Mouse (Mus musculus) megakaryocyte, adult 5-6 weeks (primary cell): ENCODE data around the gene Prkg1. TPM values are rescaled to one million over a fixed set of nuclear protein-coding genes. Genes with fewer than 3 reads are reported as not detected.
"Not testable (repeated sequence)": the region's sequence is repeated elsewhere in the genome, so short reads cannot be mapped to it uniquely, and the experiment has no call there.

Experiments used
- ATAC-seq: 2 replicates; pipeline ENCODE4 v1.8.0; 2016; ENCODE audit warnings: mild to moderate bottlenecking, inconsistent platforms; ENCODE audit not compliant: poor library complexity, severe bottlenecking
- total RNA-seq, 2 experiments: library from RNA; stranded (forward) in 1 of 2; stranded (reverse) in 1 of 2; fragments of 153-499, 151-499 nt in 1 of 2; fragments of 221-1000, 200-1000 nt in 1 of 2; gene quantifications; 2 replicates each; pipeline versions ENCODE4 v1.2.3 to v1.2.4; 2015 to 2017

Prkg1 gene
- total RNA-seq, 2 experiments from 2014 or later, result 0.11 TPM

GRCm38 (mm10) chr19:31337163-31337862 lies 427.5 kb downstream of the Prkg1 start:
- peak; percentile 67 for ATAC-seq

DNA sequence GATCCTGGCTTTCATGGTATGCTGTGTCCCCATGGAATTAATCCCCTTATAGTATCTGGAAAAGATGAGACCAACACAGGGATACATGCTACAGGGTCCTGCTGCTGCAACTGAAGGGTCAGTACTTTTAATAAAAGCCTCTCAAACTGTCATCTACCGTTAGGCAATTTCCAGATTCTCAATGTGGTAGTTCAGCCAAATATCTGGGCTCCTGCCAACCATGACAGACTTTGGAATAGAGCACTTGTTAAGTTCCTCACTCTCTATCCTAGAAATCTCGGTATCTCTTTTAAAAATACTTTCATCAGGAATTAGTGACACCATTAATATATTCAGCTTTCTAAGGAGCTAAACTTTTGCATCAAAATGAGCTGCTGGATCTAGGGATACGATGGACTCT lies 428.5 kb downstream of the Prkg1 start:
- no peak for ATAC-seq

- no peak for ATAC-seq
Observed at GRCm38 (mm10) chr19:31329893-31330292, 434.9 kb downstream of the Prkg1 start.

DNA sequence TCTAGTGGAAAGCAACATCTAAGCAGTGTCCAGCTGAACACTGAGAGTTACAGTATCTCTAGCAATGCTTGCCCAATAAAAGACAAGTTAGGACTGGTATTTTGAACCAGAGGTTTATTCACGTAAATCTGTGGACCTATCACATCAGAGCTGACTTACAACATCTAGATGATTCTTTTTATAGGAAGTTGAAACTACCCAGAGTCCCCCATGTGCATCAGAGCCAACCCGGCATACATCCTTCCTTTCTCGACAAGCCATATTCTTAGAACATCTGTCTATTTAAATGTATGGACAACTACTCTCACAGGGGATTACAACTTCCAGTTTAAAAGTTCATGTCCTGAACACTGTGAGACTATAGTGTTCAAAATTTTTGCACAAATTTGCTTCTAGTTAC lies 460.1 kb downstream of the Prkg1 start:
- no peak for ATAC-seq

DNA sequence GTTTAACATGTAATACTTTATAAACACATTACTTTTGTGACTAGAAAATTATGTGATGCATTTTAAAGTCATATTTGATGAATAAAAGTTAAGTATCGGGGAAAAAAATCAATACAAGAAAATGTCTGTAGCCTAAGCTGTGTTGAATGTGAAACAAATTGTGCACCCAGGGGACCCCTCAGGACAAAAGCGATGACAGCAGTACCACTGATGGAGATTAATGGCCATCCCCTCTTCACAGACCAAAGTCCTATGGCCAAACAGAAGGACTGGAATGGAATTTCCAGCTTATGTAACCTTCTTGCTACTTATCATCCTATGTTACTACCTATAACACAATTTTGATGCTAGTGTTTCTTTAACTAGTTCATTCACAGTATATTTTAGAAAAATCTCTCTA lies 473.6 kb downstream of the Prkg1 start:
- ATAC-seq, result no peak

DNA sequence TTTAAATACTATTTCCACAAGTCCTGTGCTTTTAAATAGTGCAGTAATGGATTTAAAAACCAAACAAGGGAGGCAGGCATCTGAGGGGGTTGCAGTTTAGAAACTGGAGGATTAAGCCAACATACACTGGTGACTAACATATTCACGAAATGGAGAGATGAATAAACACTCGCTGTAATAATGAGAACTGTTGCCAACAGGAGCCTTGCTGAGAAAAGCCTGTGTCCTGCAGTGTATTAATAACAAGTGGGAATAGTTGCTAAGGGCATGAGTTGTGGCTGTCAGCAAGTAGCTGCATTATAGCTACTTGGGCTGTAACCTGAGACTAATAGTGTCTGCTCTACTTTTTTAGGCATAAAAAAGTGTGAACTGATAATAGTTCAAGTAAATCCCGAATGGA lies 480.3 kb downstream of the Prkg1 start:
- no peak for ATAC-seq

GRCm38 (mm10) chr19:31284126-31284525 lies 480.7 kb downstream of the Prkg1 start:
- no peak for ATAC-seq

DNA sequence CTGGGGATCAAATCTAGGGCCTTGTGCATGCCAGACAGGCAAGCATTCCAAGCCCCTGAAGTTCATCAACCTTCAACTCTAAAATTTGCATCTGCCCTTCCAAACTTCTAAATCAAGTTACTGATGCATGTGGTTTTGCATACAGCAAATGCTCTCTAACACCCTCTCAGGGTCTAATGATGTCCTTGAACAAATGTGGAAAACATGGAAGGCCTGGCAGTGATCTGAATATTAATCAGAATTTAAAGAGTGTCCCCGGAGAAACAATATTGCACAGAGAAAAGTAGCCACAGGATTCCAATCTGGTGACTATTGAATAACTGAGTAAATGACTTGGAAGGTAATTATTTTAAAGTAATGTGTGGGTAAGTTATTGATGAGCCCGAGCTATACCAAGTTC lies 481.2 kb downstream of the Prkg1 start:
- ATAC-seq, result no peak

- ATAC-seq, result no peak
Observed at GRCm38 (mm10) chr19:31279797-31280486, 484.9 kb downstream of the Prkg1 start.

DNA sequence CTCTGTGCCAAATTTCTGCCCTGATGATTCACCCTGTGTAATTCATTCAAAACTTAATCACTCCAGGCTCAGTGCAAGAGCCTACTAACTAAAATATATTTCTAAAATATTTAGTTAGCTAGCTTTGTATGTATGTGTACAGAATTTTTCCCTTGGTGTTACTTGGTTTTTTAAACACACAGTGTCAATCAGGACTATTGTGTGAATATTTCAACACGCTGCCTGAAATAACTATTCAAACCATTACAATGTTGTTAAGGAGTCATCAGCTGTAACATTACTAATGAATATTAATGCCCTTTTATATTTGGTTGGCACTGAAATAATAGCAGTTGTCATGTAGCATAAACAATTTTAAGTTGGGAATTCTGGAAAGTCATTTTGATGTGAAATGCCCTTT lies 502.4 kb downstream of the Prkg1 start:
- ATAC-seq, result no peak

GRCm38 (mm10) chr19:31260494-31260893 lies 504.3 kb downstream of the Prkg1 start:
- ATAC-seq, result no peak

DNA sequence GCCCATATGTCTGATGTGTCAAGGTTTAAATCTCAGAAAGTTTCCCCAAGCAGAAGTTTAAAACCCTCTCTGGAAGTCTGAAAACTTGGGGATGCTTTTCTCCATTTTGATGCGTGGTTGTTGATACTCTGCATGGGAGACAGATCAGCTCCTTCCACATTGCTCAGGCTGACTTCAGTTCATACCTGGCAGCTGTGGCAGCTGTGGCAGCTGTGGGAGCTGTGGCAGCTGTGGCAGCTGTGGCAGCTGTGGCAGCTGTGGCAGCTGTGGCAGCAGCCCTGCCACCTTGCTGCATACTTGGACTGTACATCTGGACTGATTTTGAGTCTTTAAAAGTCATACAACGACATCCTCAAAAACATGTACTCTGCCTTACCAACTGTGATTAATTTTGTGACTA lies 509.1 kb downstream of the Prkg1 start:
- ATAC-seq, result no peak

DNA sequence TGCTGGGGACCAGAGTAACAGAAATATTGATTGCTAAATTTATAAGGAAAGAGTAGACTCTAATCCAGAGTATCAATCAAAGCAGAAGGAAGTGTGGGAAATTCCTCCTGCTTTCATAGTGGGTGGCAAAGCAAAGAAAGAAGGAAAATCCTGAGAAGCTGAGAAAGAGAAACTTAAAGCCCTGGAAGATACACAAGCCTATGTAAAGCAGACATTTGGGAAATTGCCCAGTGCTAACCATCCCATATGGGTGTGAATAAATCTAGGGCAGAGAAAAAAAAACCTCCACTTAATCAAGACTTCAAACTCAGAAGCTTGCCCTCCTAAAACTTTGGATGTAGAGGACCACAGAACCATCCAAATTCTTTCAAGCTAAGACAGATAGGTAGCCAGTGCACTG lies 532.4 kb downstream of the Prkg1 start:
- ATAC-seq, result no peak

DNA sequence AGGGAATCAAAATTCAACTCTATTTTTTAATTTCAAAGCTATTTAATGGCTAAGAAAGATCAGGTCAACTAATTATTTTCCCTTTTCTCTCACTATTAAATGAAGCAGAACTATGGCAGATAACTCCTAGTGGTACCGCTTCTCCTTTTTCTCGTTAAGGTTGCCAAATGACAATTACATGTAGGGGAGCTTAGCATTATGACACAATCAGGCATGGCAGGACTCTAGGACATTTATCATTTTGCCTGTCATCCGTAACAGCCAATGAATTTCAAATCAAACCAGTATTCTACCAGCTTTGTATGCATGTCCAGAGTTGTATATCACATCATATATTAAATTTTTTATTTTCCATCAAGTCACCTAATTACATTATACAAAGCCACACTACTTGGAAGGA lies 536.4 kb downstream of the Prkg1 start:
- ATAC-seq, result peak; percentile 87

DNA sequence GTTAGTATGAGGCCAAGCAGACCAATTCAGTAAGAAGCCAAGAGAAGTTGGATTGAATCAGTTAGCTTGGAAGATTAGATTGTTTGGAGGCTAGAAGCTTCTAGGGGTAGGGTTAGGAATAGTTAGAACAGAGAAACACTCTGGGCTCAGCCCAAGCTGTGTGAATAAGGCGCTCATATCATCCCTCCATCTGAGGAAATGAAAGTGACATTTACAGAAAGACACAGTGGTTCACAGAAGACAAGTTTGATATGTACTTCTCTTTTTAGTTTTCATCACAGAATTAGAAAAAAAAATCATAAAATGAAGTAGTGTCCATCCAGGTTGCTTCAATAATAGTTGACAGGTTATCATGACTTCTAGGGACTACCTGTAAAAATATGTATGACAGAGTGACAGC lies 541.4 kb downstream of the Prkg1 start:
- peak; percentile 76 for ATAC-seq

GRCm38 (mm10) chr19:31219261-31219660 lies 545.6 kb downstream of the Prkg1 start:
- not testable (repeated sequence) for ATAC-seq

- ATAC-seq, result peak; percentile 94
Observed at GRCm38 (mm10) chr19:31210850-31211249, 554.0 kb downstream of the Prkg1 start.

DNA sequence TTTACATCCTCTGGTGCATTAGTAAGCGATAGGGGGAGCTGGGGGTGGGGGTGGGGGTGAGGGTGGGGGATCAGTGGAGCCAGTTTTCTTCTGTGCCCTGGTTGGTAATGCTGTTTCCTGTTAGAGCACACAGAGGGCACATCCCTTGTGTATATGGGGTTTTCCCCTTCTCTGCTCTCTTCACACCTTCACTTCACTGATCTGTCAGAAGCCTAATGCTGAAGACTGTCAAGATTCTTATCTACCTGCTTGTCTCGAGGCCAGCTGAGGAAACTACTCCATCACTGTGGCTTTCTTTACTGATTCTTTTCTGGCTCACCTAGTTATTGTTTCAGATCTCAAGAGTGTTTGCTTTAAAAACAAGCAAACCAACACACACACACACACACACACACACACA lies 554.4 kb downstream of the Prkg1 start:
- peak; percentile 62 for ATAC-seq

DNA sequence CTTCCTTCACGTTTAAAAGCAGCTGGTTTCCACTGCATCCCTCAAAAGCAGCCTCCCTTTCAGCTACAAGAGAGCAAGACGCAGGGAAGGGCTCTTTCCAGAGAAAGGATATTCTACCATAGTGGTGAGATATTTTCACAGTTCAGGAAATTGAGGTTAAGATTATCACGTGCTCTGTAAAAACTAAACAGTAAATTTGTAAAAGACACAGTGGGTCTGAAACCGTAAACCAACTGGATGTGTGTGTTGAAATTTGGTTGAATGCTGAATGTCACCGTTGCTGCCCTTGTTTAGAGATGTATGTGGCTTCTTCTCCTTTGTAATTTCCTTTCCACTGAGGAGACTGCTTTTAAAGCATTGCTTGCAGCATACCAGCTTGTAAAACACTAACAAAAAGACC lies 565.2 kb downstream of the Prkg1 start:
- ATAC-seq, result peak; percentile 52

DNA sequence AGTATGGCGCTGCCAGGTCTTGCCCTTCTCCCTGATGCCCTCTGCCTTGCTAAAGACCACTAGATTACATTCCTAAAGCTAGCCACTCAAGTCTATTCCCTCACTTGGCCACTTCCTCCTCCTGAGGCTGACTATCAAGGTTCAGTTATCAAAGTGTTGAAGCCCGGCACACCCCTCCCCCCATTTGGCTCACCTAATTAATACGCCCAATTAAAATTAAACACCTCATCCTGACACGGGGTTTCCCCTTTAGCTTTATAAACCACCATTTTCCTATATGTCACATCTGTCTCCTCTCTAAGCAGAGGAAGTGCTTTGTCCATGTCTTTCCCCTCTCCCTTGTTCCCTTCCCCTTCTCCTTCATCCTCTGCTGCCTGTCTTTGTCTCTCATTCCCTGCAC lies 566.4 kb downstream of the Prkg1 start:
- peak; percentile 42 for ATAC-seq

DNA sequence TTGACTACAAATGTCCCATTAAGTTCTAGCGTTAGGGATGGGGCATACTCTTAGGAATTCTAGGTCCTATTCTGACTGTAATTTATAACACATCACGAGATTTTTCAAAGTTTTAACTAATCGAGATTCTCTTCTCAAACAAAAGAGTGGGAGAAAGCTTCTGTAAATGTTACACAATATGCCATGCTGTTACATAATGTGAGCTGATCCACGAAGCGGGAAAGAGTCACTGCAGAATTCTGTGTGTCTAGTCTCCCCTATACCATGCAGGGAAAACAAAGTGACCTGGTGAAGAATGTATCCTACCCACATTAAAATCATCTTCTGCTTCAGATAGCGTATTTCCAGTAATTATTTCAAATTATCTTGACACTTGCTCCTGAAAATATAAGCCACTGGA lies 567.8 kb downstream of the Prkg1 start:
- ATAC-seq, result no peak

DNA sequence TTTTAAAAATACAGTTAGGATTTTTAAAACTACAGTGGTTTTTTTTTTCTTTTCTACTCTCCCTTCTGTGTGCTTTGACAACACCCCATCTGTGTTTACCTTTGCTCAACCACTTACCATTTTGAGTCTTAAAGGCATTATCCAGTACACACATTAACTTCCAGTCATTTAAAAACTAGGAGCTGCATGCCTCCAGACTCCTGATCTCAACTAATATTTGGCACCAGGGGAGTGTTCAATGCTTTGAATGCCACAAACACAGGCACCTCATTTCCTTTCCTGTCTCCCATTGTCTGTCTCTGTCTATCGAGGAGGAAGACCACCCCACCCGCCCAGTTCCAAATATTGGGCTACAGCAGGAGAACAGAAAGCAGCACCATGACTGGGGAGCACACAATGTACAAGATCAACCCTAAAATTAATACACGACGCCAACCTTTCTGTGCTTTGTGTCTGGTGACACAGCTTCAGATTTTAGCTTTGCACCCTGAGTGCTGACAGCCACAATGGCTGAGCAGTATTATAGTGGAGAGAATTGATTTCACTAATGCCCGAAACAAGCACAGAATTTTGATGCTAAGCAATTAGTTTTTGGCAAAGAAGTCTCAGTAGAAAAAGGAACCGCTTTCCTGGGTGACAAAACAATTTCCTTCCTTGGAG lies 576.1 kb downstream of the Prkg1 start:
- no peak for ATAC-seq
